Mouse (Mus musculus) limb, embryonic 14.5 days (tissue): ENCODE results near the gene Rab40c. TPM values are rescaled to one million over a fixed set of nuclear protein-coding genes. Genes with fewer than 3 reads are reported as not detected.

Experiments used
- ATAC-seq: fragments of 200-750 bp; cut with Nextera tagmentation; 2 replicates; pipeline ENCODE4 v1.8.0; 2017; ENCODE audit warnings: low read depth, moderate number of reproducible peaks, moderate TSS enrichment; ENCODE audit not compliant: low FRiP score
- DNase-seq: peaks from one replicate; pipeline ENCODE4 v3.0.0-alpha.2; 2015; ENCODE audit warnings: low spot score
- H3K27ac ChIP-seq: fragments of 300-500 bp; sonication (generic); replicated peaks from 2 replicates; pipeline ENCODE4 v1.5.1; 2014; ENCODE audit warnings: low read depth, mild to moderate bottlenecking, low read length, moderate library complexity, mixed read lengths
- H3K27me3 ChIP-seq: fragments of 300-500 bp; sonication (generic); 2 replicates; pipeline ENCODE4 v1.6.1; 2014; ENCODE audit warnings: low read length, mixed read lengths; ENCODE audit not compliant: control insufficient read depth, insufficient read depth
- H3K36me3 ChIP-seq: fragments of 300-500 bp; sonication (generic); 2 replicates; pipeline ENCODE4 v1.6.1; 2014; ENCODE audit warnings: mild to moderate bottlenecking, low read length, moderate library complexity, mixed read lengths; ENCODE audit not compliant: control insufficient read depth, insufficient read depth
- H3K4me1 ChIP-seq: fragments of 300-500 bp; sonication (generic); 2 replicates; pipeline ENCODE4 v1.6.1; 2014; ENCODE audit warnings: antibody characterized with exemption, low read length, mixed read lengths; ENCODE audit not compliant: control insufficient read depth, insufficient read depth
- H3K4me2 ChIP-seq: fragments of 300-500 bp; sonication (generic); replicated peaks from 2 replicates; pipeline ENCODE4 v1.6.1; 2014; ENCODE audit warnings: low read depth, mild to moderate bottlenecking, low read length, moderate library complexity; ENCODE audit not compliant: severe bottlenecking
- H3K4me3 ChIP-seq: fragments of 300-500 bp; sonication (generic); replicated peaks from 2 replicates; pipeline ENCODE4 v1.5.1; 2014; ENCODE audit warnings: low read length
- H3K9ac ChIP-seq: fragments of 300-500 bp; sonication (generic); 2 replicates; pipeline ENCODE4 v1.6.1; 2014; ENCODE audit warnings: mild to moderate bottlenecking, low read depth, low read length, moderate library complexity; ENCODE audit not compliant: severe bottlenecking
- H3K9me3 ChIP-seq: fragments of 300-500 bp; sonication (generic); 2 replicates; pipeline ENCODE4 v1.6.1; 2016; ENCODE audit warnings: low read length; ENCODE audit not compliant: control insufficient read depth
- POLR2A ChIP-seq: fragments of 200-500 bp; IDR thresholded peaks from 2 replicates; pipeline ENCODE4 v1.8.0; 2012; ENCODE audit warnings: inconsistent platforms, mild to moderate bottlenecking, moderate library complexity, borderline replicate concordance; ENCODE audit not compliant: insufficient read depth, insufficient read length; ENCODE audit errors: extremely low read depth
- WGBS: fragments of 180-500 bp; shearing (Covaris S2); extraction: QIAGEN DNeasy Blood & Tissue Kit; methylation state at CpG from one replicate; pipeline ENCODE4 v1.1.7; 2014; 5-methylcytosine and 5-hydroxymethylcytosine counted together
- polyA plus RNA-seq, 2 experiments: library from polyadenylated mRNA; depleted of rRNA in 1 of 2; stranded (reverse) in 1 of 2; unstranded in 1 of 2; fragments of >200 nt; fragmentation: Nextera tagmentation in 1 of 2; extraction: Ambion mirVana in 1 of 2; gene quantifications; 2 replicates each; pipeline versions ENCODE4 v1.2.1 to v1.2.3; 2012 to 2014

Gene Rab40c
- polyA plus RNA-seq (2012; rRNA removed): 53.3 and 73.6 TPM in 2 replicates
- polyA plus RNA-seq (2014; fragmentation: Nextera tagmentation; extraction: Ambion mirVana): 20.8 and 23.2 TPM in 2 replicates

DNA sequence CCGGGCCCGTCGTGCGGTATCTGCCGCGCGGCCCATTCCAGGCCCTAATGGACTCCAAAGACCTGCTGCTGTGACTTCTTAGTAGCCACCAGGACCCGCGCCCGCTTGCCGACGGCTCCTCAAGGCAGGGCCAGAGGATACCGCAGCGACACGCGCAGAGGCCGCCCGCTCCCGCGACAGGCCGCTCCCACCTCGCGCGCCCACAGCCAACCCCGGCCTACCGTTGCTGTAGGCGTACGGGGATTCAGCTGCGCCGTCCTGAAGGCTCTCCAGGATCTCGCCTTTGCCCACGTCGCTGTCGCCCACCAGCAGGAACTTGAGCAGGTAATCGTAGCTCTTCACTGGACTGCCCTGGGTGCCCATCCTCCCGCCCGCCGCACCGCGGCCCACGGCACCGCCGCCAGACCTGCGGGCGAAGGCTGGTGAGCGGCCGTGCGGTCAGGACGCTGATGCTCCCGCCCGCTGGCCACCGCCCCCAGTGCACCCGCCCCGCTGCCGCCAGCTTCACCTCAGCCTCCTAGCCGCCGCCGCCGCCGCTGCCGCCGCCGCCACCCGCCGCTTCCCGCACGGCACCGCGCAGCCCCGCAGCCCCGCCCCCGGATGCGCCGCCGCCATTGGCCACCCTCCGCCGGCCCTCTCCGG, at the start of gene Rab40c:
TSS of gene Rab40c (minus strand) at position 584 of the 642 bp plus-strand sequence.
- under 1% methylated on average over 47 of the region's 78 CpGs for WGBS
- TF ChIP-seq POLR2A: no peak
- peak within 1 kb of the TSS; percentile 60 for H3K4me2 ChIP-seq
- H3K36me3 ChIP-seq: peaks cover 4% of the 10 kb centered on the region; the same call in 1 of the 2 replicates
- no peaks in the 10 kb centered on the region for H3K9me3 ChIP-seq
- ATAC-seq (no peak), DNase-seq (peak; percentile 9)
- peaks cover 10% of the 10 kb centered on the region; the same call in 1 of the 2 replicates for H3K4me1 ChIP-seq
- H3K27me3 ChIP-seq: no peaks in the 10 kb centered on the region
- peak within 1 kb of the TSS; percentile 89 for H3K4me3 ChIP-seq
- peak within 1 kb of the TSS; percentile 82 for H3K27ac ChIP-seq
- H3K9ac ChIP-seq: peak within 1 kb of the TSS; percentile 85

DNA sequence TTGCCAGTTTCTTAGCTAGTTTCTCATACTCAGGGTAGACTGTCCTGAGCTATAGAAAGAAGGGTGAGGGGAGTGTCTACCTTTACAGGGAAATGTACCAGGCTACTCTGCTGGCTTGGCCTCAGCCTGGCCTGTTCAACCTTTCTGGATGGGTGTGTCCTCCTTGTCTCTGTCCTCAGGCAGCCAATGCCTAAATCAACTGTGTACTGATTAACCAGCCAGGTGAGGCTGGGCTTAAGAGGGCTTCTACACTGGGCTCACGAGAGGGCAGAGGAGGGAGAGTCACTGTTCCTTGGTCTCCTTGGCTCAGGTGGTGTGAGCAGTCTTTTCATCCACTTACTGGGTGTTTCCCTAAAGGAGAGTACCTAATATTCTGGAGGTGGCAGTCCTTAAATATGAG, 48.6 kb upstream of the Rab40c start:
- H3K36me3 ChIP-seq: peaks cover 25% of the 10 kb centered on the region
- TF ChIP-seq POLR2A: no peak
- 50% methylated on average over 1 of the region's 1 CpGs for WGBS
- no peak for DNase-seq
- ATAC-seq: no peak
- H3K27me3 ChIP-seq: no peaks in the 10 kb centered on the region
- H3K4me3 ChIP-seq: no peak overlapping the region
- H3K4me2 ChIP-seq: no peak overlapping the region
- no peak overlapping the region for H3K9ac ChIP-seq
- H3K9me3 ChIP-seq: no peaks in the 10 kb centered on the region
- no peaks in the 10 kb centered on the region for H3K4me1 ChIP-seq
- no peak overlapping the region for H3K27ac ChIP-seq

DNA sequence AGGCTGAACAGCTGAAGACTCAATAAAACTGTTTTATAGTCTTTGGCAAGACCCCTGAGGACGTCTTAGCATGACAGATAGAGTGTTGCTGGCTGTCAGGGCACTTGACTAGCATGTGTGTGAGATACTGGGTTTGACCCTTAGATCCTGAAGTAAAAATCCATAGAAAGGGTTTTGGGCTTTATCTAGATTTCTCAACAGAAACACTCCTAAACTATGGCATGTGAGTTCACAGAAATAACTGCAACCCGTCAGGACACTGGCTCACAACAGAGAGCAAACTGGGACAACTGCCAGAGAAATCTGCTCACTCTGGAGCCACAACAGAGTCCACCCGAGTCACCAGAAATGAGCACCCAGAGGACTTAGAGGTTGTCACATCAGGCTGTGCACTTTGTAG, 48.1 kb upstream of the Rab40c start:
- peaks cover 30% of the 10 kb centered on the region for H3K36me3 ChIP-seq
- H3K4me2 ChIP-seq: no peak overlapping the region
- H3K27ac ChIP-seq: no peak overlapping the region
- no peak overlapping the region for H3K9ac ChIP-seq
- WGBS: 25% methylated on average over 3 of the region's 3 CpGs
- no peaks in the 10 kb centered on the region for H3K4me1 ChIP-seq
- no peaks in the 10 kb centered on the region for H3K9me3 ChIP-seq
- no peak overlapping the region for H3K4me3 ChIP-seq
- DNase-seq: no peak
- H3K27me3 ChIP-seq: no peaks in the 10 kb centered on the region
- TF ChIP-seq POLR2A: no peak
- no peak for ATAC-seq

DNA sequence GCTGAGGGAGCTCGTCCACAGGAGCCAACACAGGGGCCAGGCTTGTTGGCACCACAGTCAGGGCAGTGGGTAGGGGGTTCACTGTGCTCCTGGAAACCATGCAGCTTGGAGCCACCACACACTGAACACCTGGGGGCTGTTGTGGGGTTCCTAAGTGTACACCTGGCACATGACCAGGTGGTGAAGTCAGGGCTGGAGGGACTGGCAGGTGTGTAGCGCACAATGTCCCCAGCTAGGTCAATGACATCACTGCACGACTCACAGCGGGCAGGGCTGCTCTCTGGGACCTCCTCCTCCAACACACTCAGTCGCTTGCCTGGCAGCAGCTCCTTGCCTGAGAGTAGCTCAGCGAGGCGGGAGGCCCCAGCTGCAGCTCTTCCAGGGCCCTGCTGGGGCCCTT, 44.7 kb upstream of the Rab40c start:
- 80% methylated on average over 7 of the region's 7 CpGs for WGBS
- no peak for ATAC-seq
- Histone ChIP-seq H3K9ac (no peak overlapping the region), H3K36me3 (peaks cover 60% of the 10 kb centered on the region), H3K9me3 (no peaks in the 10 kb centered on the region), H3K4me3 (no peak overlapping the region), H3K4me1 (no peaks in the 10 kb centered on the region), H3K27me3 (no peaks in the 10 kb centered on the region), H3K27ac (no peak overlapping the region), H3K4me2 (no peak overlapping the region)
- no peak for DNase-seq
- no peak for TF ChIP-seq POLR2A

DNA sequence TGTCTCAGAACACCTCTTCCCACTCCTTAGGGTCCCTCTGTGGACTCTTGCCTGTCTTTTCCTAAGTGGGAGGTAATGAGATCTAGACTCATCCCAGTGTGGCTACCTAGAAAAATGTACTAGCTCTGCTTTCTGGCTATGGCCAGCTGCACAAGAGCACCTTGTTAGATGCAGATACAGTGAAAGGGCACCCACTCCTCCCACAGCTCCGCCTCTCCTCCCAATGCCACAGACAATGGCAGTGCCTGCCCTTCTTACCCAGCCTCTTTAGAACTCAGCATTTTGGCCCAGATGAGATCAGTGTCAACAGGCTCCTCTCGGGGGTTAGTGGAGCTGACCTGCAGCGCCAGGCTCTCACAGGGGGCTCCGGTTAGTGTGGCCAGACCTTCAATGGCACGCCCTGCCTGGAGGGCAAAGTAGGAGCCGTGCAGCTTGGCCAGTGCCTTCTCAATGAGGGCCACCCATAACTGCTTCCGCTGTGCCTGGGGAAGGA, 42.9 kb upstream of the Rab40c start:
- no peak overlapping the region for H3K4me3 ChIP-seq
- 93% methylated on average over 7 of the region's 7 CpGs for WGBS
- TF ChIP-seq POLR2A: no peak
- no peaks in the 10 kb centered on the region for H3K4me1 ChIP-seq
- ATAC-seq (no peak), DNase-seq (no peak)
- no peak overlapping the region for H3K9ac ChIP-seq
- no peaks in the 10 kb centered on the region for H3K27me3 ChIP-seq
- H3K9me3 ChIP-seq: no peaks in the 10 kb centered on the region
- peaks cover 72% of the 10 kb centered on the region for H3K36me3 ChIP-seq
- no peak overlapping the region for H3K4me2 ChIP-seq
- no peak overlapping the region for H3K27ac ChIP-seq
